Mouse (Mus musculus) heart, embryonic 13.5 days (tissue): ENCODE measurements around the gene Trpc4ap. TPM values are rescaled to one million over a fixed set of nuclear protein-coding genes. Genes with fewer than 3 reads are reported as not detected.

Source experiments
- ATAC-seq: fragments of 200-750 bp; cut with Nextera tagmentation; 2 replicates; pipeline ENCODE4 v1.8.0; 2017; ENCODE audit warnings: moderate TSS enrichment; ENCODE audit not compliant: insufficient number of reproducible peaks, low FRiP score, low TSS enrichment; ENCODE audit errors: extremely low read depth
- H3K27ac ChIP-seq: fragments of 300-500 bp; sonication (generic); replicated peaks from 2 replicates; pipeline ENCODE4 v1.5.1; 2015; ENCODE audit warnings: moderate library complexity, mild to moderate bottlenecking, inconsistent platforms
- H3K27me3 ChIP-seq: fragments of 300-500 bp; sonication (generic); replicated peaks from 2 replicates; pipeline ENCODE4 v1.6.1; 2015; ENCODE audit warnings: mild to moderate bottlenecking, inconsistent platforms
- H3K36me3 ChIP-seq: fragments of 300-500 bp; sonication (generic); 2 replicates; pipeline ENCODE4 v1.6.1; 2015; ENCODE audit warnings: mild to moderate bottlenecking, inconsistent platforms
- H3K4me1 ChIP-seq: fragments of 300-500 bp; sonication (generic); 2 replicates; pipeline ENCODE4 v1.6.1; 2015; ENCODE audit warnings: inconsistent platforms
- H3K4me2 ChIP-seq: fragments of 300-500 bp; sonication (generic); 2 replicates; pipeline ENCODE4 v1.6.1; 2015; ENCODE audit warnings: inconsistent platforms, mild to moderate bottlenecking, moderate library complexity
- H3K4me3 ChIP-seq: fragments of 300-500 bp; sonication (generic); 2 replicates; pipeline ENCODE4 v1.5.1; 2015; ENCODE audit warnings: moderate library complexity, mild to moderate bottlenecking, inconsistent platforms
- H3K9ac ChIP-seq: fragments of 300-500 bp; sonication (generic); 2 replicates; pipeline ENCODE4 v1.6.1; 2015; ENCODE audit warnings: inconsistent platforms, mild to moderate bottlenecking, moderate library complexity
- H3K9me3 ChIP-seq: fragments of 300-500 bp; sonication (generic); 2 replicates; pipeline ENCODE4 v1.6.1; 2016; ENCODE audit warnings: inconsistent platforms
- WGBS: fragments of 180-500 bp; shearing (Covaris S2); methylation state at CpG from one replicate; pipeline ENCODE4 v1.1.7; 2015; ENCODE audit warnings: mixed read lengths; 5-methylcytosine and 5-hydroxymethylcytosine counted together
- polyA plus RNA-seq: library from polyadenylated mRNA; unstranded; fragments of >200 nt; fragmentation: Nextera tagmentation; extraction: Ambion mirVana; gene quantifications from 2 replicates; pipeline ENCODE4 v1.2.1, GENCODE M21; 2015

The Trpc4ap gene
- polyA plus RNA-seq, 1 experiment from 2014 or later = 93.9 TPM

GRCm38 (mm10) chr2:155671236-155671635 lies 20.9 kb downstream of the Trpc4ap start:
- WGBS = 74% methylated on average over 4 of the region's 4 CpGs
- H3K9me3 ChIP-seq = no peaks in the 10 kb centered on the region
- no peaks in the 10 kb centered on the region for H3K27me3 ChIP-seq
- H3K4me1 ChIP-seq = peaks cover 16% of the 10 kb centered on the region
- H3K36me3 ChIP-seq = peaks cover 61% of the 10 kb centered on the region
- H3K4me3 ChIP-seq = no peak overlapping the region
- H3K4me2 ChIP-seq = no peak overlapping the region
- no peak for ATAC-seq
- no peak overlapping the region for H3K27ac ChIP-seq
- H3K9ac ChIP-seq = no peak overlapping the region

- ATAC-seq = no peak
- H3K27ac ChIP-seq = no peak overlapping the region
- WGBS = 81% methylated on average over 4 of the region's 4 CpGs
- H3K4me1 ChIP-seq = peaks cover 8% of the 10 kb centered on the region
- no peak overlapping the region for H3K4me2 ChIP-seq
- H3K9me3 ChIP-seq = no peaks in the 10 kb centered on the region
- H3K27me3 ChIP-seq = no peaks in the 10 kb centered on the region
- H3K4me3 ChIP-seq = no peak overlapping the region
- no peak overlapping the region for H3K9ac ChIP-seq
- peaks cover 88% of the 10 kb centered on the region for H3K36me3 ChIP-seq
Measured at GRCm38 (mm10) chr2:155668461-155668860, 23.7 kb downstream of the Trpc4ap start.

GRCm38 (mm10) chr2:155667881-155668280 lies 24.3 kb downstream of the Trpc4ap start:
- Histone ChIP-seq H3K27me3 (no peaks in the 10 kb centered on the region), H3K4me1 (peaks cover 8% of the 10 kb centered on the region), H3K9me3 (no peaks in the 10 kb centered on the region), H3K4me2 (no peak overlapping the region), H3K9ac (no peak overlapping the region), H3K27ac (no peak overlapping the region), H3K4me3 (no peak overlapping the region), H3K36me3 (peaks cover 91% of the 10 kb centered on the region)
- 95% methylated on average over 8 of the region's 8 CpGs for WGBS
- no peak for ATAC-seq

GRCm38 (mm10) chr2:155663910-155664460 lies 28.2 kb downstream of the Trpc4ap start:
- WGBS = 81% methylated on average over 6 of the region's 6 CpGs

GRCm38 (mm10) chr2:155663097-155663496 lies 29.1 kb downstream of the Trpc4ap start:
- H3K9me3 ChIP-seq = no peaks in the 10 kb centered on the region
- no peak for ATAC-seq
- H3K4me3 ChIP-seq = no peak overlapping the region
- H3K4me2 ChIP-seq = no peak overlapping the region
- H3K27ac ChIP-seq = no peak overlapping the region
- H3K27me3 ChIP-seq = no peaks in the 10 kb centered on the region
- H3K4me1 ChIP-seq = no peaks in the 10 kb centered on the region
- WGBS = 18% methylated on average over 5 of the region's 5 CpGs
- H3K9ac ChIP-seq = no peak overlapping the region
- peaks cover 93% of the 10 kb centered on the region for H3K36me3 ChIP-seq

More at GRCm38 (mm10) chr2:155663910-155664460, 28.2 kb downstream of the Trpc4ap start:
- H3K36me3 ChIP-seq = peaks cover 93% of the 10 kb centered on the region
- no peaks in the 10 kb centered on the region for H3K27me3 ChIP-seq
- H3K9me3 ChIP-seq = no peaks in the 10 kb centered on the region
- no peak overlapping the region for H3K4me3 ChIP-seq
- H3K27ac ChIP-seq = no peak overlapping the region
- H3K4me2 ChIP-seq = no peak overlapping the region
- no peak overlapping the region for H3K9ac ChIP-seq
- ATAC-seq = no peak
- H3K4me1 ChIP-seq = no peaks in the 10 kb centered on the region

GRCm38 (mm10) chr2:155662390-155662789 lies 29.8 kb downstream of the Trpc4ap start:
- Histone ChIP-seq H3K9me3 (no peaks in the 10 kb centered on the region), H3K4me2 (no peak overlapping the region), H3K9ac (no peak overlapping the region), H3K4me1 (no peaks in the 10 kb centered on the region), H3K27ac (no peak overlapping the region), H3K4me3 (no peak overlapping the region), H3K36me3 (peaks cover 93% of the 10 kb centered on the region), H3K27me3 (no peaks in the 10 kb centered on the region)
- WGBS = 90% methylated on average over 5 of the region's 5 CpGs
- no peak for ATAC-seq

GRCm38 (mm10) chr2:155655759-155656372 lies 36.3 kb downstream of the Trpc4ap start:
- Histone ChIP-seq H3K4me1 (no peaks in the 10 kb centered on the region), H3K36me3 (peaks cover 94% of the 10 kb centered on the region), H3K27ac (no peak overlapping the region), H3K4me3 (no peak overlapping the region), H3K9ac (no peak overlapping the region), H3K27me3 (no peaks in the 10 kb centered on the region), H3K9me3 (no peaks in the 10 kb centered on the region), H3K4me2 (no peak overlapping the region)
- WGBS = 90% methylated on average over 6 of the region's 6 CpGs
- no peak for ATAC-seq

- Histone ChIP-seq H3K4me2 (no peak overlapping the region), H3K4me3 (no peak overlapping the region), H3K36me3 (peaks cover 97% of the 10 kb centered on the region), H3K27me3 (no peaks in the 10 kb centered on the region), H3K27ac (no peak overlapping the region), H3K9me3 (no peaks in the 10 kb centered on the region), H3K9ac (no peak overlapping the region), H3K4me1 (no peaks in the 10 kb centered on the region)
- 90% methylated on average over 5 of the region's 5 CpGs for WGBS
- ATAC-seq = no peak
Measured at GRCm38 (mm10) chr2:155652618-155653017, 39.6 kb downstream of the Trpc4ap start.

- Histone ChIP-seq H3K27me3 (no peaks in the 10 kb centered on the region), H3K4me2 (no peak overlapping the region), H3K9ac (no peak overlapping the region), H3K27ac (no peak overlapping the region), H3K36me3 (peaks cover 99% of the 10 kb centered on the region), H3K9me3 (no peaks in the 10 kb centered on the region), H3K4me3 (no peak overlapping the region), H3K4me1 (no peaks in the 10 kb centered on the region)
- no peak for ATAC-seq
- 87% methylated on average over 7 of the region's 7 CpGs for WGBS
Measured at GRCm38 (mm10) chr2:155645746-155646145, 46.4 kb downstream of the Trpc4ap start.

- no peak overlapping the region for H3K4me2 ChIP-seq
- H3K4me3 ChIP-seq = no peak overlapping the region
- no peaks in the 10 kb centered on the region for H3K4me1 ChIP-seq
- 84% methylated on average over 18 of the region's 18 CpGs for whole genome bisulfite sequencing
- no peak overlapping the region for H3K27ac ChIP-seq
- no peak for ATAC-seq
- no peaks in the 10 kb centered on the region for H3K9me3 ChIP-seq
- peaks cover 100% of the 10 kb centered on the region for H3K36me3 ChIP-seq
- H3K27me3 ChIP-seq = no peaks in the 10 kb centered on the region
- no peak overlapping the region for H3K9ac ChIP-seq
Measured at GRCm38 (mm10) chr2:155641540-155642472, 50.4 kb downstream of the Trpc4ap start.

GRCm38 (mm10) chr2:155640656-155641055 lies 51.5 kb downstream of the Trpc4ap start:
- no peak overlapping the region for H3K27ac ChIP-seq
- no peaks in the 10 kb centered on the region for H3K9me3 ChIP-seq
- no peak overlapping the region for H3K9ac ChIP-seq
- no peak overlapping the region for H3K4me2 ChIP-seq
- H3K4me1 ChIP-seq = no peaks in the 10 kb centered on the region
- 90% methylated on average over 6 of the region's 6 CpGs for WGBS
- H3K36me3 ChIP-seq = peaks cover 100% of the 10 kb centered on the region
- no peak overlapping the region for H3K4me3 ChIP-seq
- ATAC-seq = no peak
- H3K27me3 ChIP-seq = no peaks in the 10 kb centered on the region
